Mouse (Mus musculus): ENCODE results near the gene Ncoa1.

Ncoa1 gene

DNA sequence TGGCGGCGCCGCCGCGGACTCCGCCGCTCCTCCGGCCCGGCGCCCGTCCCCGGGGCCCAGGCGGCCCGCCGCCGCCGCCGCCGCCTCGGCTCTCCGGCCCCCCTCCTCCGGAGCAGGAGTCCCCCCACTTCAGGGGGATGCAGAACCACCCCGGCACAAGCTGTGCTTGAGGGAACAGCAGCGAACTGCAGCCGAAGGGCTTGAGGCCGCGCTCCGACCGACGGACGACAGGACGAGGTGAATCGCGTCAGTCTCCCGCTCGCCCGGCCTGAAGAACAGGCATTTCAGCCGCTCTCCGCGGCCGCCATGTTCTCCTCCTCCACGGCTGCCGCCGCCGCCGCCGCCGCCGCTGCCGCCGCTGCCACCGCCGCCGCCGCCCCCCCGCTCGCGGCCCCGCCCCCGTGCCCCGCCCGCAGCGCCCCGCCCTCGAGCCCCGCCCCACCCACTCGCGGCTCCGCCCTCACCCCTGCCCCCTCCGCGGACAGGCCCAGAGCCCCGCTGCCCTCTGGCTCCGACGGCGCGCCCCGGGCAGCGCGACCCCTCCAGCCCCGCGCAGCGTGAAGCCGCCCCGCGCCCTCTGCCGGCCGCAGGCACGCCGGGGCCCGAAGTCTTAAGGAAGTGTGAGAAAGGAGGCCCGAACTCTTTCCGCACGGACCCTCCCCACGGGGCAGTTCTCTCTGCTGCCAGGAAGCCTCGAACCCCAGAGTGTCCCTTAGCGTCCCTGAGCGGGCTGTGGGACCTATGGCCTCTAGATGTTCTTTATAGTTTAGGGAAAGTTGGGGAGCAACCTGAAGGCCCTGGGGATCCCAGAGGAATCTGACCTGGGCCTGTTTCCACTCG, at the start of gene Ncoa1:
TSS of gene Ncoa1 (minus strand) at position 351 of the 840 bp plus-strand sequence.
- peak; percentile 77 for DNase-seq (ENCODE audit: inconsistent ontology term)

DNA sequence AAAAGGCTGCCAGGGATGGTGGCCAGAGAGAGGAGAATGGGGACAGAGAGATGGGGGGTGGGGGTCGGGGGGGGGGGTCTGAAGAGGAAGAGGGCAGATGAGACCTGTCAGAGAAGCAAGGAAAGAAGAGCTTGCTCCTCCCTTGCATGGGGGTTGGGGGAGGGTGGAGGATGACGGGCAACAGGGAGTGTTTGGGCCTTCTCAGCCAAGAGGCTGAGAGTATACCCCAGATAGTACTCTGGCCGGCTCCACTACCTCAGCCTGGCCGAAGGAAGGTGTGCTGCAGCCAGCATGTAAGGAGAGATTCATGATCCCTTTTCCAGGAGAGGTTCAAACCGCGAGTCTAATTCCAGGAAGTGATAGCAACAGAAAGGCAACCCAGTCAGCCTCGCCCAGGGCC, 47.6 kb upstream of the Ncoa1 start:
- no peak for DNase-seq (ENCODE audit: inconsistent ontology term)

DNA sequence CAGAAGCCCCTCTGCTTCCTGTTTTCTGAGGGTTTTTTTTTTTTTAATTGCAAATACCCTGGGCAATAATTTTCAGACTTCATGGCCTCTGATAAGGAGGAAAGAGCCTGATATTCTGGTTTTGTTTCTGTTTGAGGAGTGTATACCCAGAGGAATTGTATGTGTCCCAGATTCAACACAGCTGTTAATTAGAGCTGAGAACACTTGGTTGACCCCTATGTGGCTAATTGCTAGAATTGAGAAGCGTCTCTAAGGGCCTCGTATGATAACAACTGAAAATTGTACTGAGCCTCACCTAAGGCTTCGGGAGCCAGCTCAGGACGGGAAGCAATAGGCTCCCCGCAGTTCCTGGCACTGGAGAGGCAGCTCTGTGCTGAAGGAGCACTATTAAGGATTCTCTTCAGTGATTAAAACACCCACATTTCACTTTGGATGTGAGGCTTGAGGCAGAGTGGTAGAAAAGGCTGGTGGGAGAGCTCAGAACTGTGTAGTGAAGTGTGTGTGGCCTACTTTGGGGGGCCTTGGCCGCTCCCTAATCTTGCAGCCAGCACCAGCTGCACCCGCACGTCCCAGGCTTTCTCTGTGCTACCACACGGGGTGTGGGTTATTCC, 46.8 kb upstream of the Ncoa1 start:
- DNase-seq (ENCODE audit: inconsistent ontology term), result peak; percentile 42

DNA sequence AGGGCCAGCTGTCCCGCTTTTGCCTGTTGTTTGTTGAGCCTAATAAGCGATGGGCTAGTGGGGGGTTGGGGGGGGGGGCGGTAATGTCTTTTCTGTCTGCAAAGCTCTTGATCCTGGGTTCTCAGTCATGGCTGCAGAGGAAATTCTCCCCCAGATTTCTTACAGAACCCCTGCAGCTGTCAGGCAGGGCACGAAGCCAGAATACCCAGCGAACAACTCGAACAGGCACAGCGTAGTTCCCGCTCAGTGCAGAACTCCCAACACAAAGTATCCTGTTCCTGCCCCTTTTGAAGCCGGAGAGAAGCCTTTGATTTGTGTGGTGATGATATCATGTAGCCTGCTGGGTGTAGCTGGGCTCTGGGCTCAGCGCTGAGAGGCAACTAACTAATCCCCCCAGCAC, 46.2 kb upstream of the Ncoa1 start:
- DNase-seq (ENCODE audit: inconsistent ontology term), result peak; percentile 56

DNA sequence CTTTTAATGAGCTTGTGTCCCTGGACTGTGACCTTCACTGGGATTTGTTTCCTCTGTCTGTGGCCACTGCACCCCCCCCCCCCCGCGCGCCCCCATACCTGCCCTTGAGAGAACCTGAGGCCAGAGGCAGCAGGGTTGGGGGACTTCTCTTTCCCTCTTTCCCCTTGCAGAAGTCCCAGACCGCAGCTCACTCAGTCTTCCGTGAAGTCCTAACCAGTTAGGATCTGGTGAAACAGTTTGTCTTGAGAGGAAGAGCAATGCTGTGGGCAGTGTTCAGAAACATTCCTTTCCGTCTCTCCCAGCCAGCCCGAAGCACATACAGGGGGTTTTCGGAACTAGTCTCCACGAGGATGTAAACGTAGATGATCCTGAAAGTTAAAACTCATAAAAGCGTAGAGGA, 42.0 kb upstream of the Ncoa1 start:
- DNase-seq (ENCODE audit: inconsistent ontology term), result no peak

- peak; percentile 46 for DNase-seq (ENCODE audit: inconsistent ontology term)
Observed at GRCm38 (mm10) chr12:4509591-4510061, 32.6 kb upstream of the Ncoa1 start.

DNA sequence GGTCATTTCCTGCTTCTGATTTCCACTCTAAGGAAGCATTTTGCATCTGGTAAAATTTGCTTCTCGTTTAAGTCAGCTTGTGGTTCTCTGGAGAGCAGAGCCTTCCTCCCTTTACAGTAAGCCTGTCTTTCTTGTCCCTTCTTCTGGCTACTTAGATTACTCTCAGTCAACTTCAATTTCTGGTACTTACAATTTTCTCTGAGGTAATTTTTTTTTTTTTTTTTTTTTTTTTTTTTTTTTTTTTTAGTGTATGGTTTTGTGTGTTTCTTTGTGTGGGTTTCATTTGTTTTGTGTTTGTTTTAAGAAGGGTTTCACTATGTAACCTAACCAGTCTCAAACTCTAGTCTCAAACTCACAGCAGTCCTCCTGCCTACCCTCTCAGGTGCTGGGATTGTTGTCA, 31.2 kb upstream of the Ncoa1 start:
- DNase-seq (ENCODE audit: inconsistent ontology term), result no peak

DNA sequence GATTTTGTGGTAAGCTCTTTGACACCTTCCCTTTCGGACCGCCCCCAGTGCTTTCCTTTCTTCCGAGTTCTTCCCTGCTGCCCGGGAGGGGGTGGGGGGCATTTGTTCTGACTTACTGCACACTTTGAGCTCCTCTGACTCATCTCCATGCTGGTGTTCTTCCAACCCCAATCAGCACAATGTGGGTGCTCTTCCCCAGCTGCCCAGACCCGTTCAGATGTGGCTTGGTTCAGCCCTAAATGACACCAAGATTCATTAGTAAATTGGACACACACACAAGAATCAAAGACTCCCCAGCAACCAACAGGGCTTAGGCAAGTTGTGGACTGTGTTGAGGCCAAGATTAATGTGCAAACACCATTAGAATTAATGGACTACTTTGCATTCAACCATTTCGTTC, 30.5 kb upstream of the Ncoa1 start:
- DNase-seq (ENCODE audit: inconsistent ontology term), result peak; percentile 98

DNA sequence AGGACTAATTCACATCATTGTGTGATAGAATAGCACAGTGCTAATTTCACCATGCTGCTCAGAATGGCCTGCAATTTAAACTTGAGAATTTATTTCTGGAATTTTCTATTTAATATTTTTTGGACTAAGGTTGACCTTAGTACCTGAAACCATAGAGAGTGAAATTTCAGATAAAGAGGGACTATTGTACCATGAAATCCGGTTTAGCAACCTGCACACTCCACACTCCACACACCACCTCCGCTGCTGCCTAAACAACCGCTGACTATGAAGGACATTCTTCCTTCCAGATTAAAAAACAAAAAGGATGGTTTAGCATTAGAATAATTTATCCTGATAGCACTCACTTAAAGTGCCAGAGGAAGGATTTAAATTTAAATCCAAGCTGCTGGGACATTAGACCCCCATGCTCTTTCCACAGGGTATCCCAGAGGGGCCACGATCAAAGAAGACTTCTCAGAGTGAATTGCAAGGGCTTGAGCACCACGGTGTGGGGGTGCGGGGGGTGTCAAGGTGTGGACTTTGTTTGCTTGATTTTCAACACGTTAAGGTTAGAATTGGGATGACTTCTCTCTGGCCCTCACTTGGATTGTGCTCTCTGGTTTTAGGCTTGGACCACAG, 29.9 kb upstream of the Ncoa1 start:
- DNase-seq (ENCODE audit: inconsistent ontology term), result no peak

DNA sequence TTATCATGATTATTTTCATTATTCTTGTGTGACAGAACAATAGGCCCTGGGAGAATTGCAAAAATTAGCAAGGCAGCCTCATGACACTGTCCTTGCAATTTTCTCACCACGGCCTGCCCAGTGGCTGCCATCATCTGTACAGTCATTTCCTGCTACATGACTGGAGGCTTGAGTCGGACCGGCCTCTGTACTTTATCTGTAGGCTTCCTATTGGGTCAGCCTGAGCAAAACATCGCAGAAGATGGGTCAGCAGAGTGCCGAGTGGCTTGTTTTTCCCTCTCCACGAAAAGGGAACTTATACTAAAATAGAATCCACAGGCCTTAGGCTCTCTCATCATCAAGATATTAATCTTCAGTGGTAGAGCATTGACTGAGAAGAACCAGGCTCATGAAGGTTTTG, 28.3 kb upstream of the Ncoa1 start:
- peak; percentile 49 for DNase-seq (ENCODE audit: inconsistent ontology term)

GRCm38 (mm10) chr12:4503673-4504326, 26.8 kb upstream of the Ncoa1 start:
- DNase-seq (ENCODE audit: inconsistent ontology term), result no peak

GRCm38 (mm10) chr12:4501916-4502315, 24.9 kb upstream of the Ncoa1 start:
- no peak for DNase-seq (ENCODE audit: inconsistent ontology term)

DNA sequence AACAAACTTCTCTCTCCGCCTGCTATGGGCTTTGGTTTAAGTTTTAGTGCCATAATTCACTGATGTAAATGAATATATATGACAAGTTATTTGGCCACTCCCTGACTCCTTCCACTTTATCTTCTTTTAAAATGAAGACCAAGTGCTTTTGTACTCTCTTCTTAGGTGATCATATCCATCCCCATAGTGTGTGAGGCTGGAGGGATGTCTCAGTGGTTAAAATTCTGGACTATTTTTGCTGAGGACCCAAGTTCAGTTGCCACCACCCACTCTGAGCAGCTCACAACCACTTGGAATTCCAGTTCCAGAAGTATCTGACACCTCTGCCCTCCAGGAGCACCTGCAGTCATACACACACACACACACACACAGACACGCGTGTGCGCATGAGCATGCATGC, 23.5 kb upstream of the Ncoa1 start:
- no peak for DNase-seq (ENCODE audit: inconsistent ontology term)

GRCm38 (mm10) chr12:4499651-4500175, 22.7 kb upstream of the Ncoa1 start:
- DNase-seq (ENCODE audit: inconsistent ontology term), result no peak

DNA sequence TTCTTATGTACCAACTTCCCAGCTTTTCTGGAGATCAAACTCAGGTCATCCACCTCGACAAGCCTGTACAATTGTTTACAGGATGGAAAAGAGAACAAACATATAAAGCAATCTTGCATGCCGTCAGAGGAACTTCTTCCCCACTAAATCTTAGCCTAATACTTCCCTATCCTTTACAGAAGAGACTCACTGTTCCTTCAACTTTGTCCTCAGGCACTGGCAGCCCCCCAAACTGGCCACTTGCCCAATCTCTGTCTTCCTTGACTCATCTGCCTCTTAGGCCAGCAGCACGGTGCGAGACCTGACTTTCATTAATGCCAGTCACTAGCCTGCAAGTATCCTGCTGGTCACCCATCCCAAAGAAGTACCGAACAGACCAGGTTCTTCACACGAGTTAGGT, 11.4 kb upstream of the Ncoa1 start:
- no peak for DNase-seq (ENCODE audit: inconsistent ontology term)

- no peak for DNase-seq (ENCODE audit: inconsistent ontology term)
Observed at GRCm38 (mm10) chr12:4483386-4483785, 6.4 kb upstream of the Ncoa1 start.

DNA sequence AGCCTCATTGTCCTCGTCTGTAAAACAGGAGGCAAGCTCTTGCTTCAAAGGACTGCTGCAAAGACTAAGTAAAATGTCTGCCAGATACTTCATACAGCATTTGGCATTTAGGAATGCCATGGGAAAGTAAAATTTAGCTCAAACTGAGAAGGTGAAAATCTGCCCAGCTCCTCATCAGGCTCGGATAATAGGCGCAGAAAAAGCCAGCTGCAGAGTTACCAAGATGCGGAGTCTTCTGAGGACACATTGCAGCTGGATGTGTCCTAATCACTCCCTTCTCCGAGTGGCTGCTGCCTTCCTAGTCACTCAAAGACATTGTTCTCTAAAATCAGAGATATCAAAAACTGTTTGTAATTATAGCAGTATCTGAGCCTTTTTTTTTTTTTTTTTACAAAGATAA, 4.7 kb upstream of the Ncoa1 start:
- no peak for DNase-seq (ENCODE audit: inconsistent ontology term)

DNA sequence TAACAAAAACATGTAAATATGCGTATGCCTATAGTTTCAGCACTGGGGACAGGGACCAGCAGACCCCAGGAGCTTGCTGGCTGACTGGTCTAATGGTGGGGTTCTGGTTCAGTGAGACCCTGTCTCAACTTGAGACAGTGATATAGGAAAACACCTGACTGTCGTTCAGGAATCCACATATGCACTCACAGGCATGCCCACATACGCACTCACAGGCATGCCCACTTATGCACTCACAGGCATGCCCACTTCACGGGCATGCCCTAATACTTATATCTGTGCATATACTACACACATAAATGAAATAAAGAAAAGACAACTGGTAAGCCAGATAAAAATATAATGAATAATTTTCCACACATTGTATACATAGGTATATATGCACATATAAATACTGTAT, 3.3 kb upstream of the Ncoa1 start:
- DNase-seq (ENCODE audit: inconsistent ontology term), result no peak

DNA sequence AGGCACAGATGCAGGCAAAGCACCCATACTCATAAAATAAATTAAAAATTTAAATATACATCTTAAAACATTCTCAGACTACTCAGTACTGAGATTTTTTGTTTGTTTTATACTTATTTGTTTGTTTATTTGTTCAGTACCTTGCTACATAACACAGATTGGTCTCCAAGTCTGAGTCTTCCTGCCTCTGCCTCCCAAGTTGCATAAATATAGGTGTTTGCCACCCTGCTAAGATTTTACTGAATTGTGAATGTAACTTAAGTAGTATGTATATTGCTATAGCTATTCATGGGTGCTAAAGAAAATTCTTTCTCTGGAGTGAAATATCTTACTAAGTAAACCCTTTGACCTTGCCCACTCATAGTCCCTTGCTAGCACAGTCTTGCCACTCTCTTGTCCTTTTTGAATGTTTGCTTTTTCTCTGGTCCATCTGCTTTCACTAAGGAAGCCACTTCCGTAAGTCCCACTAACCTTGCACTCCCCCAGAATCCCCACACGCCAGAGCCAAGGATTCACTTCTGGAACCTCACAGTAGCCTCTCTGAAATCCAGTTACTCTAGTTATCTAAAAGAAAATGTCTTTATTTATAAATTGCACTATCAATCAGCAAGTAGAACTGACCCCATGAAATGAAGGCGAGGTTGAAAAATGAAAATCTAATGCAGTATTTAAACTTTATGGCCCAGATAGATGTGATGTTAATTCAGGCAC, 2.3 kb upstream of the Ncoa1 start:
- DNase-seq (ENCODE audit: inconsistent ontology term), result no peak

DNA sequence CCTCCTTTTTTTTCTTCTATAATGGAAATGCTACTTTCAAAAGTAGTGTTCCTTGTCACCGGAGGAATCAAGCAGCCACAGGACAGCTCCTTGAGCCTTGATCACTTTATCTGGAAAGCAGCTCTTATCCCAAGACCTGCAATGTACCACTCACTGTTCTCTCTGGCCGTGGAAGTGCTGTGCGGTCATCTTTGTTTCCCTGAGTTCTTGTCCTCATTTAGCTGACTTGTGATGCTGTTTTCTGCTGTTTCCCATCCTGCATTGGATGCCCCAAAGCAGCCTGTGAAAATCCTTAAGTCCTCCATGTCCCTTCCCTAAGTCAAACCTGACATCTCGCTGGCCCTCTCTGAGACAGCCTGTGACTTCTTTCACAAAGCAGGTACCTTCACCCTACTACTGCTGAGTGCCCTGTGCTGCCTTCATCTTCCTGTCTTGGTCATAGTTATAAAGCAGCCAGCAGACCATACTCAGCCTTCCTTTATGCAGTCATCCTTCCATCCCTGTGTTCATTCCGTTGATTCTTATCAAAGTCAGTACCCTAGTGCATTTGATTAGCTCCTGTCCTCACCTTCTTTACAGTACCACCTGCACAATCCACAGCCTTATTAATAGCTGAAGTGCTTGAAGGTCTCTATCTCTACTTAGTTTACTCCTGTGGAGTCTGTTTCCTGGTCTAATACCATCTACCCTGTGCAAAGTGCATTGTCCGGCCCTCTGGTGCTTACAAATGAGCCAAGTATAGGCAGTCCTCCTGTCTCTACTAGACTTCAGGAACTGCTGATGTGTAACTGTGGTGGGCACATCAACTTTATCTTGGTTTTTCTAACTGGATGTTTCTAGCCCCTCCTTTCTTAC, 1.2 kb upstream of the Ncoa1 start:
- no peak for DNase-seq (ENCODE audit: inconsistent ontology term)

All from Muller cell, postnatal 12 days (primary cell).